Mouse (Mus musculus): Measurements from ENCODE around the gene Rtf1. TPM values are rescaled to one million over a fixed set of nuclear protein-coding genes. Genes with fewer than 3 reads are reported as not detected.

Rtf1 gene
- total RNA-seq, 2 experiments from 2014 or later: 53.3 to 61.3 TPM

GRCm38 (mm10) chr2:119767246-119767645, 92.4 kb downstream of the Rtf1 start:
- DNase-seq (ENCODE audit: low spot score in 2 of 2): no peak

Other genes starting within 250 kb of the Rtf1 start
- 10 to 100 TPM; 21.6 to 21.7 TPM for gene Ino80, start 197.4 kb upstream of the Rtf1 start, total RNA-seq (2021)
- gene Exd1, start 127.4 kb upstream of the Rtf1 start, total RNA-seq (2021): under 1 TPM; 0.63 to 0.74 TPM
- 100 to 1,000 TPM; 183 to 190 TPM for gene Chp1, start 127.4 kb upstream of the Rtf1 start, total RNA-seq (2021)
- under 1 TPM; 0.28 to 0.70 TPM for gene Nusap1, start 56.8 kb upstream of the Rtf1 start, total RNA-seq (2021)
- gene Oip5, start 56.6 kb upstream of the Rtf1 start, total RNA-seq (2021): under 1 TPM; 0.33 to 0.53 TPM
- 10 to 100 TPM; 29.8 to 31.9 TPM for gene Ndufaf1, start 12.2 kb upstream of the Rtf1 start, total RNA-seq (2021)
- 100 to 1,000 TPM; 179 to 201 TPM for gene Itpka, start 67.3 kb downstream of the Rtf1 start, total RNA-seq (2021)
- gene Ltk, start 85.4 kb downstream of the Rtf1 start, total RNA-seq (2021): 10 to 100 TPM; 21.4 to 22.9 TPM
- 10 to 100 TPM; 17.8 to 20.5 TPM for gene Rpap1, start 112.5 kb downstream of the Rtf1 start, total RNA-seq (2021)
- 100 to 1,000 TPM; 192 to 195 TPM for gene Tyro3, start 122.7 kb downstream of the Rtf1 start, total RNA-seq (2021)
- gene Mga, start 222.2 kb downstream of the Rtf1 start, total RNA-seq (2021): 10 to 100 TPM; 59.4 to 65.6 TPM

Measured in left cerebral cortex, adult 18-20 months (tissue).